Mouse (Mus musculus) layer of hippocampus, adult 2 months (tissue): ENCODE data around the gene Borcs8. TPM values are rescaled to one million over a fixed set of nuclear protein-coding genes. Genes with fewer than 3 reads are reported as not detected.

Experiments
- DNase-seq, 2 experiments: peaks; one replicate each; pipeline ENCODE4 v3.0.0; 2022; ENCODE audit warnings: low spot score in 2 of 2
- H3K27ac ChIP-seq: fragments of 200-600 bp; 2 replicates; pipeline ENCODE4 v1.8.1; 2022
- H3K4me3 ChIP-seq: fragments of 200-600 bp; 2 replicates; pipeline ENCODE4 v1.8.1; 2022; ENCODE audit warnings: mild to moderate bottlenecking
- CTCF ChIP-seq: fragments of 200-600 bp; conservative IDR thresholded peaks from 2 replicates; pipeline ENCODE4 v1.8.1; 2022; ENCODE audit warnings: antibody characterized with exemption, mild to moderate bottlenecking, moderate library complexity
- long read RNA-seq, 2 experiments: library from polyadenylated mRNA; stranded (forward); transcript quantifications; one replicate each; pipeline ENCODE4 v2.0.0; 2021; ENCODE audit warnings: borderline mapping rate in 2 of 2
- total RNA-seq, 2 experiments: library from RNA; stranded (reverse); gene quantifications; 2 replicates each; pipeline ENCODE4 v1.2.3; 2021

Borcs8 gene
- 10 to 100 TPM; 50.2 to 50.8 TPM for total RNA-seq
- long read RNA-seq, experiment 1, transcript Borcs8-204 (4 exons, 756 nt), result major isoform, 13 of 24 reads
- long read RNA-seq, experiment 1, partial matches to known transcripts, result 6 of 24 reads
- long read RNA-seq, experiment 1, other reads (novel, unspliced or antisense), result 2 of 24 reads
- long read RNA-seq, experiment 2, transcript Borcs8-204 (4 exons, 756 nt), result major isoform, 29 of 44 reads
- long read RNA-seq, experiment 2, transcript Borcs8-201 (6 exons, 810 nt), result minor isoform, 5 of 44 reads
- long read RNA-seq, experiment 2, partial matches to known transcripts, result 2 of 44 reads
- long read RNA-seq, experiment 2, other reads (novel, unspliced or antisense), result 7 of 44 reads

DNA sequence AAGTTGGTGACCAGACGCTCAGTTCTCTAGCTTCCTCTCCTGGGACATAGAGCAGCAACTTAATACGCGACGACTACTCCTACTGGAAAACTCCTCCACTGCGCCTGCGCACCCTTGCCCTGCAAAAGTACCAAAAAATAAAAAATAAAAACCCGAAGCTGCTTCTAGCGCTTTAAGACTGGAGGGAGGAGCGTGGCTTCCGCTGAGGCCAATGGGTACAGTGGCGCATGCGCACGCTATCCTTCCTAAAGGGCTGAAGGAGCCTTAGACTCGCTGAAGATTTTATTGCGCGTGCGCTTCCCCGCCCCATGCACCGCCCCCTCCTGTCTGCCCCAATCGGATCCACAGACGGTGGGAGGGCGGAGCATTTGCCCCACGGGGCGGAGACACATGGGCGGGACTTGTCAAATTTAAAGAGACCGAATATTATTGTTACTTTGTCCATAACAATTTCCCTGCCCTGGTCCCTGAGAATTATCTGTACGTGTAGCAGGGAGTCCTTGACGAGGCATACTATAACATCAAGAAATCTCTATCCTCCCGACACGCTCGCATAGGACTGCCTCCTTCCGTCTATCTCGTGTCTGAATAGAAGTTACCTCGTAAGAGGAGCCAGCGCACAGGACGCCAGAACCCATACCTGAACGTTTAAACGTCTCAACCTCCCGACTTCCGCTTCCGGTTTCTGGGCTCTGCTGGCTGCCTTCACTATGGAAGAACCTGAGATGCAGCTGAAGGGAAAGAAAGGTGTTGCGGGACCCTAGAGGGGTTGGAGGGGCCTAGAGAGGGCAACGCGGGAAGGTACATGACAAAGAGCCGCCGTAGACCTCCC lies at the start of gene Borcs8, which contains the start of the genes Rfxank and Mef2b:
Gene Borcs8, plus strand, starts transcription at position 474 of the 832 bp plus-strand sequence.
Gene Rfxank, minus strand, starts transcription at position 129 of the 832 bp plus-strand sequence.
Gene Mef2b, plus strand, starts transcription at position 686 of the 832 bp plus-strand sequence.
- H3K4me3 ChIP-seq, result peak within 1 kb of the TSS; percentile 82
- peak; percentile 46 for TF ChIP-seq CTCF
- peak; percentile 97 to 99 for DNase-seq
- peak within 1 kb of the TSS; percentile 88 for H3K27ac ChIP-seq

DNA sequence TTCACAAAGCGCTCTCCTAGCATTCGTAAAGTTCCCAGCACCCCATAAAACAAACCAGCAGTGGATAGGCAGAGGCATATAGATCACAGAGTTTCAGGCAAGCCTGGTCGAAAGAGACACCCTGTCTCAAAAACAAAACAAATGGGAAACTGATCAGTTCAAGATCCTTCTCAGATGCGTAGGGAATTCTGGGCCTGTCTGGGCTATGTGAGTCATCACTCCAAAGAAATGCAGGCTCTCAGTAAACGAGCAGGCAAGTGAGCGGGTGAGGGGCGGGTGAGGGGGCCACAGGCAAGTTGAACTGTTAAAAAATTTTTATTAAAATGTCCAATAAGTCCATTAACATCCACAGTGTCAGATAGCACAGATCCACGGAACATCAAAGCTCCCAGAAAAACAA lies 46.5 kb upstream of the Borcs8 start:
- DNase-seq, result peak in 1 of 2 experiments; percentile 32
- no peak for TF ChIP-seq CTCF
- no peak overlapping the region for H3K4me3 ChIP-seq
- H3K27ac ChIP-seq, result peak overlapping the region; percentile 29; the same call in 1 of the 2 replicates

DNA sequence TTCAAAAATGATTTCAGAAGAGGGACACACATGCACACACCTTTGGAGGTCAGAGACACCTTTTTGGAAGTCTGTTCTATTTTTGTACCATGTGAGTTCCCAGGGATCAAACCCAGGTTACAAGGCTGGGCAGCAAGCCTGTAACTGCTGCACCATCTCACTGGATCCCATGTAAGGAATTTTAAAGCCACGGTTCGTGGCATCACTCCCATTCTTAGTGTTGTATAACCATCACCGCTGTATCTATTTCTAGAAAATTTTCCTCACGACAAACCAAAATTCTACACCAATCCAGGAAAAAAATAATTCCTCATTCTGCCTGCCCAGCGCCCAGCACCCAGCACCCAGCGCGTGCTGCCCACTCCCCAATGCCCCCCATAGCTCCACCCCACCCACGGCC lies 40.0 kb upstream of the Borcs8 start:
- H3K27ac ChIP-seq, result peak overlapping the region; percentile 85
- DNase-seq, result no peak
- TF ChIP-seq CTCF, result no peak

DNA sequence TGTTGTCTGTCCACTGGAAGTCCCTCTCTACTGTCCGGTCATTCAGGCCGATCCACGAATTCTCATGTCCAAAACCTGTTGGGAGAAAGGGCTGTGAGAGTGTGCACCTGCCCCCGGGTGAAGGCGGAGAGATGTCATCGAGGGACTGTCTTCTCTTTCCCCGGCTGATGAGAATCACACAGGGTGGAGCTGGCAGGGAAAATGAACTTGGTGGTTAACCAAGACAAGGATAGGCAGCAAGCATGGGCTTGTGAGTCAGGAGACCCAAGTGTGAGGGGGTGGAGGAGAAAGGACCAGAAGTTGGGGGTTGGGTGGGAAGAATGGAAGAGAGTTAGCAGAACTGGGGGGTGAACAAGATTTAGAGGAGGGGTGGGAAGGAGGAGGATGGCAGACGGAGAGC lies 39.1 kb upstream of the Borcs8 start:
- H3K27ac ChIP-seq, result peak overlapping the region; percentile 85
- no peak overlapping the region for H3K4me3 ChIP-seq
- DNase-seq, result no peak
- TF ChIP-seq CTCF, result no peak

More for the DNA sequence above, 40.0 kb upstream of the Borcs8 start:
- H3K4me3 ChIP-seq, result no peak overlapping the region

DNA sequence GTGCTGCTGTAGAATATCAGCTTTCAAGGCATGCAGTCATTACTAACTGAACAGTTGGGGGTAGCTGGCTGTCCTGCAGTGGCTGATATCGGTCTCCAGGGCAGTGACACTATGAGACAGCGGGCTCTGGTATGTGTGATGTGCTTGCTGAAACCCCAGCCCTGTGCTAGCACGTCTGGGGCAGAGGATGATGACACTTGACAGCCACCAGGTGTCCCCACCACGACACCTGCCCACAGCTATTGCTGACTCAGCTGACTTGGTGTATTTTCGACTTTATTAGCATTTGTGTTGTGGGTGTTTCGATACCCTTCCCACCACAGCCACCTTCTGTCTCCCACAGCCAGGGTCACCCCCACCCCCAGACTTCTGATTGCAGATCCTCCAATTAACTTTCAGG lies 34.8 kb upstream of the Borcs8 start:
- H3K4me3 ChIP-seq, result no peak overlapping the region
- peak in 1 of 2 experiments; percentile 49 for DNase-seq
- peak; percentile 78 for TF ChIP-seq CTCF
- peak overlapping the region; percentile 46; the same call in 1 of the 2 replicates for H3K27ac ChIP-seq

DNA sequence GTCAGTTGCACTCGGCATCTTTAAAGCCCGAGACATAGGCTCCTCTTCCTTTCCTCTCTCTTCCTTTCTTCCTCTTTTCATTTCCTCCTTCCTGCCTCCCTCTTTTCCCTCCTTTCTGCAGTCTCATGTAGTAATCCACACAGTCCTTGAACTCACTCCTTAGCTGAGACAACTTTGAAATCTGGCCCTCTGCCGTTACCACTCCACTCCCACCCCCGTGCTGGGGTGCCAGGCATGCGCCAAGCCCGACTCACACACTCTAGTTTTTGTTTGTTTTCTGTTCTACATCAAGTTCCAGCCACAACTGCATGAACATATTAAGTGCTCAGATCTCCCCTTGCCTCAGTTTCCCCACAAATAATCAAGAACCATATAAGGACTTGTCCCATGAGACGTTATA lies 34.4 kb upstream of the Borcs8 start:
- Histone ChIP-seq H3K27ac (peak overlapping the region; percentile 46), H3K4me3 (no peak overlapping the region)
- DNase-seq, result no peak
- TF ChIP-seq CTCF, result no peak

DNA sequence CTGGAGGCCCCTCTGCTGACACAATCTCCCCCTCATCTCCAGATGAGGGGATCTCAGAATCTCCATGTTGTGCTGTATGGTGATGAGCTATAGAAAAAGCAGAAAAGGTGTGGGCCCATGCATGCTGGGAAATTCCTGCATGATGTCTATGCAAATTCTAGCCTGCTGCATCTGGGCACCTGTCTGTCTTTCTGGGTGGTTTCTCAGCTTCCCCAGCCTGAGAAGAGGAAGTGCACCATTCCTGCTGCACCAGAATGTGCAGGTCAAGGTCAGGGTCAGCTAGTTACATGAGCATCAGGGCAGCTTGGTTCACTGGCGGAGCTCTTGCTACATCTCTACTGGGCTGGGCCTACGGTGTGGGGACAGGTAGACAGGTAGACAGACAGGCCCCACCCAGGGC lies 28.8 kb upstream of the Borcs8 start:
- DNase-seq, result no peak
- no peak for TF ChIP-seq CTCF
- Histone ChIP-seq H3K27ac (no peak overlapping the region), H3K4me3 (no peak overlapping the region)

DNA sequence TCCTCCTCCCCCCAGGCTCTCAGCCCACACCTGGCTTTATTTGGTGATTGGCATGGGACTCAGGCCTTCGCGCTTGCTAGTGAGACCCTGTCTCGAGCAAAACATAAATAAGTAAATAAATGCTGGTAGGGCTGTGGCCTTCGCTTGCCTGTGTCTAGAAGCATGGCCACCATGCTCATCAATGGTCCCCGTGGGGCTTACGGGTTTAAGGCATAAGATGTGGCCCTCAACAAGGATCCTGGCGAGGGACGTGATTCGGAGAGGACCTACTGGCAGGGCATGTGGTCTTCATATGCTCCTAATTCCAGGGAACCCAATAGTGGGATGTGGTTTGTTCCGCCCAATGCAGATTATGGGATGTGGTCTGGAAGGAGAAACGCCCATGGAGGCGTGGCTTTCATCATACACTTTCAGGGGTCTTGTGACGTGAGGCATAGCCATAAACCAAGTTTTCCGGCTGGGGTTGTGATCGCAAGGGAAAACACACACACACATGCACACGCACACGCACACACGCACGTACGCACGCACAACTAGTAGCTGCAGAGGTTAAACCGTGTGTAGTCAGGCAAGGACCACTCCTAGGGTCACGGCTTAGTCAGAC lies 28.0 kb upstream of the Borcs8 start:
- TF ChIP-seq CTCF, result no peak
- no peak for DNase-seq
- no peak overlapping the region for H3K4me3 ChIP-seq
- H3K27ac ChIP-seq, result peak overlapping the region; percentile 43; the same call in 1 of the 2 replicates

DNA sequence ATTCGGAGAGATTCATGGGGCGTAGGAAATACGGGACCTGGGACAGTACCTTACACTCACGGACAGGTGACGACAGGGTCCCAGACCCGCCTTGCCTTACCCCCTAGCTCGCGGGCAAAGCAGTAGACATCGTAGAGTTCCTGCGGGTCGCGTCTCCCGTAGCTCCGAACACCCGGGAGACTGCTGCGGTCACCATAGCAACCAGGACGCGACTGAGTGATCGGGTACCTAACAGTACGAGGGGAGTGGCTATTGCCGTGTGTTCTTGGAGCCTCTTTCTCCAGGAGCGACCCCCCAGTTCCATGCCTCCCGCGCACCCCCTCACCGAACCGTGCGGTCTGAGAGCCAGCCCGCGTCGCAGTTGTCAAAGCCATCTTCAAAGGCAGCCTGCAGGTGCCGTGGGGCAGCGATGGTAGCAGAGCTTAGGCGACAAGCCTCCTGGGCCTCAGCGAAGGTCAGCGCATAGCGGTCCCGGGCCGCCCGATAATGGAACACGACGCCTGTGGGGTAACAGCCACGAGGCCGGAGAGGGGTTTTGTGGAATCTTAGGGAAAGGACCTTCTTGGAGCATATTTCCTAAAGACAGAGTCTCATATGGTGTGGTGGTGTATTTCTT lies 26.8 kb upstream of the Borcs8 start:
- Histone ChIP-seq H3K4me3 (no peak overlapping the region), H3K27ac (peak overlapping the region; percentile 43; the same call in 1 of the 2 replicates)
- no peak for DNase-seq
- no peak for TF ChIP-seq CTCF

DNA sequence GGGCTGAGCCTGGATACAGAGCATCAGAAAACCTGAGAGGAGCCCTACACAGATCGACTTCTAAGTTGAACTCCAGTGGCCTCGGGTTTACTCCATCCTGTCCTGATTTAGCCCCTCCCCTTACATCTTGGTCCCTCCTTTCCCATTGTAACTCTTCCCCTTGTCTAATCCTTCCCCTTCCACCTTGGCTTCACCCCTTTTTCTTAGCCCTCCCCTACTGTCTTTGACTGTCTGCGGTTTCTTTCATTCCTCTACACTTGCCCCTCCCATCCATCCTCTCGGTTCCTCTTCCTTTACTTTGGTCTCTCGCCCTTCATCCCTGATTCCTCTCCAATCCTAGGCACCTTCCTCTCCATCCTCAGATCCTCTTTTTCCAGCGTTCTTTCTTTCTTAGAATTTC lies 24.8 kb upstream of the Borcs8 start:
- no peak for TF ChIP-seq CTCF
- Histone ChIP-seq H3K4me3 (no peak overlapping the region), H3K27ac (0 out of 2 replicates have a peak overlapping the region, but pooled peaks have one; percentile 3)
- DNase-seq, result no peak

DNA sequence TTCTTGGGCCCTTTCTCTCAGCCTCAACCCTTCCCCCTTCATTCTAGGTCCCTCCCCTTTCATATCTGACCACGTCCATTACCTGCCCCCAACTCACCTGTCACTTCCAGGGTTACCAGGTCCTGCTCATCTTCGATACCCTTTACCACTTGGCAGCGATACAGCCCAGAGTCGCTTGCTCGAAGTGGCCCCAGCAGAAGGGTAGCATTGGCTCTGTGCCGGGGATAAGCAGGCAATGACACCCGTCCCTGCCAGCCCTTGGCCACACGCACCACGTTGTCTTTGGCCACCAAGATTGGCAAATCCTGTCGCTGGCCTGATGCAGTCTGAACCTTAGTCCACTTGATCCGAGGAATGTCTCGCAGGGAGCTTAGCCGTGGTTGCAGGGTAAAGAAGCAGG lies 24.4 kb upstream of the Borcs8 start:
- no peak for TF ChIP-seq CTCF
- no peak for DNase-seq
- H3K27ac ChIP-seq, result no peak overlapping the region

DNA sequence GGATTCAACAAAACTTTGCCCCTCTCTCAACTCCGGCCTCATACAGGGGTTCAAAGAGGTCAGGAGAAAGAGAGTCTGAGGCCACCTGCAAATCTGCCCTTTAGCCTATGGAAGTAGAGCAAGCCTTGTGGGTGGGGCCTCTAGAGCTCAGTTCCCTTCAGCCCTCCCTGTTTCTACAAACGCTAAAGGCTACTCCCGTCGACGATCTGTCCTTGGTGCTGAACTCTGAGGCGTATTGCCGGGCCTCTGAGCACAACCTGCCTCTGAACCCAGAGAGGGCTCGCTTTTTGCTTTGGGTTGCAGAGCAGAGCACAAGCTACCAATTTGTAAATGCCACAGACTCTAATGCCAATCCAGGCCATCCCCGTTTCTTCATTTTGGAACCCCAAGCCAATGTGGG lies 21.7 kb upstream of the Borcs8 start:
- H3K4me3 ChIP-seq, result peak overlapping the region; percentile 6; the same call in 1 of the 2 replicates
- H3K27ac ChIP-seq, result no peak overlapping the region; the same call in 1 of the 2 replicates
- no peak for TF ChIP-seq CTCF

More for the DNA sequence above, 24.4 kb upstream of the Borcs8 start:
- H3K4me3 ChIP-seq, result no peak overlapping the region

More for the DNA sequence above, 21.7 kb upstream of the Borcs8 start:
- DNase-seq, result no peak
